Mouse (Mus musculus): Measurements from ENCODE around the gene Ttc38.

DNA sequence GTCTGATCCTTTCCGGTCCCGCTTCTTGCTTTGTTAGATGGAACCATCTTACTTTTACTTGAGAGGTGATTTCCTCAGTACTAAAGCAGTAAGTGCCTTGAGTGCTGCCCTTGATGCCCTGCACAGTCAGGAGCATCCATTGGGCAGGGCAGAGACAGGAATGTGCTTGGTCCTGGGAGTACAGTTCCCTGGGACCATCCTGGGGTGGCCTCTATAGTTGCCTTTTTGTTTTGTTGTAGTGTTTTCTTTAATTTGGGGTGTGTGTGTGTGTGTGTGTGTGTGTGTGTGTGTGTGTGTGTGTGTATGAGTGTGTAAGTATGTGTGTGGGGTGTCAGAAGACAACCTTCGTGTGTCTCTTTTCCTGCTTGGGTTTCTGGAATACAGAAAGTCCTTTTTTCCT, 47.8 kb upstream of the Ttc38 start:
- TF ChIP-seq MAX (IDR thresholded peaks at IDR 0.05; ENCODE audit: low read depth) (no peak), POLR2A (IDR thresholded peaks at IDR 0.05; ENCODE audit: insufficient read length, low read depth) (no peak), POLR2AphosphoS2 (IDR thresholded peaks at IDR 0.05; ENCODE audit: insufficient read length, low read depth) (no peak), CEBPB (IDR thresholded peaks at IDR 0.05; ENCODE audit: insufficient read depth, poor library complexity, severe bottlenecking) (no peak), USF1 (IDR thresholded peaks at IDR 0.05; ENCODE audit: low read depth) (no peak), TCF12 (IDR thresholded peaks at IDR 0.05; ENCODE audit: insufficient read depth, poor library complexity, severe bottlenecking) (no peak), E2F4 (IDR thresholded peaks at IDR 0.05; ENCODE audit: insufficient read depth) (no peak), MYOD1 (IDR thresholded peaks at IDR 0.05; ENCODE audit: control insufficient read depth in 1 of 3, insufficient read length in 2 of 3, low read depth in 2 of 3) (no peak), MYOG (IDR thresholded peaks at IDR 0.05; ENCODE audit: control insufficient read depth in 1 of 3, insufficient read depth in 1 of 3, insufficient read length in 2 of 3, low read depth in 2 of 3) (no peak), REST (IDR thresholded peaks at IDR 0.05; ENCODE audit: insufficient read depth, insufficient read length) (no peak), TCF3 (IDR thresholded peaks at IDR 0.05; ENCODE audit: insufficient read length, low read depth) (no peak)

All from myocyte (in vitro differentiated cells).